Mouse (Mus musculus): ENCODE data around the gene 1110051M20Rik.

Gene 1110051M20Rik

GRCm38 (mm10) chr2:91335128-91335527 lies 109.4 kb downstream of the 1110051M20Rik start:
- DNase-seq = no peak

- no peak for DNase-seq
Measured at GRCm38 (mm10) chr2:91331051-91331843, 113.3 kb downstream of the 1110051M20Rik start.

- DNase-seq = peak; percentile 16
Measured at GRCm38 (mm10) chr2:91329996-91330738, 114.3 kb downstream of the 1110051M20Rik start.

- no peak for DNase-seq
Measured at GRCm38 (mm10) chr2:91328729-91329125, 115.8 kb downstream of the 1110051M20Rik start.

- peak; percentile 18 for DNase-seq
Measured at GRCm38 (mm10) chr2:91327968-91328728, 116.4 kb downstream of the 1110051M20Rik start.

GRCm38 (mm10) chr2:91326746-91327350 lies 117.7 kb downstream of the 1110051M20Rik start:
- no peak for DNase-seq

GRCm38 (mm10) chr2:91324761-91325421 lies 119.6 kb downstream of the 1110051M20Rik start:
- no peak for DNase-seq

- no peak for DNase-seq
Measured at GRCm38 (mm10) chr2:91324346-91324745, 120.2 kb downstream of the 1110051M20Rik start.

- DNase-seq = no peak
Measured at GRCm38 (mm10) chr2:91322490-91322889, 122.0 kb downstream of the 1110051M20Rik start.

GRCm38 (mm10) chr2:91321923-91322322 lies 122.6 kb downstream of the 1110051M20Rik start:
- DNase-seq = no peak

GRCm38 (mm10) chr2:91320559-91321529 lies 123.7 kb downstream of the 1110051M20Rik start:
- no peak for DNase-seq

- DNase-seq = no peak
Measured at GRCm38 (mm10) chr2:91314184-91314583, 130.3 kb downstream of the 1110051M20Rik start.

- no peak for DNase-seq
Measured at GRCm38 (mm10) chr2:91312578-91313311, 131.8 kb downstream of the 1110051M20Rik start.

GRCm38 (mm10) chr2:91309546-91309945 lies 135.0 kb downstream of the 1110051M20Rik start:
- DNase-seq = no peak

- no peak for DNase-seq
Measured at GRCm38 (mm10) chr2:91308680-91309079, 135.8 kb downstream of the 1110051M20Rik start.

- DNase-seq = no peak
Measured at GRCm38 (mm10) chr2:91306589-91306988, 137.9 kb downstream of the 1110051M20Rik start.

- DNase-seq = no peak
Measured at GRCm38 (mm10) chr2:91305926-91306325, 138.6 kb downstream of the 1110051M20Rik start.

GRCm38 (mm10) chr2:91302845-91303244 lies 141.7 kb downstream of the 1110051M20Rik start:
- DNase-seq = no peak

- no peak for DNase-seq
Measured at GRCm38 (mm10) chr2:91301836-91302235, 142.7 kb downstream of the 1110051M20Rik start.

- DNase-seq = no peak
Measured at GRCm38 (mm10) chr2:91300784-91301183, 143.7 kb downstream of the 1110051M20Rik start.

Measured in cerebellum, adult 9-10 months (tissue).